Mouse (Mus musculus): Measurements from ENCODE around the gene Ube2n.

GRCm38 (mm10) chr10:95562395-95562794 lies 47.5 kb downstream of the Ube2n start:
- TF ChIP-seq POLR2A (IDR thresholded peaks at IDR 0.05; ENCODE audit: insufficient read length, low read depth) (no peak), MAX (IDR thresholded peaks at IDR 0.05; ENCODE audit: low read depth) (no peak)

All from myocyte (in vitro differentiated cells).